Mouse (Mus musculus): ENCODE results near the gene Ovgp1.
A peak's percentile ranks its signal among the peaks of the same experiment; 100 is the strongest.
"Not testable (repeated sequence)": the region's sequence is repeated elsewhere in the genome, so short reads cannot be mapped to it uniquely, and the experiment has no call there.

The Ovgp1 gene

DNA sequence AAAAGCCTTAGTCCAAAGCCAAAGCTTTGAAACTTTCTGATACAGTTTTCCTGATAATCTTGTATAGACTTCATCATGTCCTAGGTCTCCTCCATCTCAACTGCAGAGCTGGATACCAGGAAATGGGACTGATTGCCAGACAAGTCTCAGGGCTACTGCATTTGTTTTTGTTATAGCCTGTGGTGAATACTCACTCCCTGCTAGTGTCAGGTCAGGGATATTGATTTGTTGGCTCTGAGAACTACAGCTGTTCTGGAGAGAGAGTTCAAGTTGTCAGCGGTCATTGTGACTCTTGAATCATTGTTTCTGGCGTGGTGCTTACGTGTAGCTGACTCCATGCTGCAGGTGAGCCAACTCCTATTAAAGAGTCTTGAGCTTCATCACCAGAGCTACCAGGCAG lies at the start of gene Ovgp1:
Ovgp1 (plus strand) TSS at position 301 of the 400 bp plus-strand sequence.
- no peak for DNase-seq (ENCODE audit: low spot score)

DNA sequence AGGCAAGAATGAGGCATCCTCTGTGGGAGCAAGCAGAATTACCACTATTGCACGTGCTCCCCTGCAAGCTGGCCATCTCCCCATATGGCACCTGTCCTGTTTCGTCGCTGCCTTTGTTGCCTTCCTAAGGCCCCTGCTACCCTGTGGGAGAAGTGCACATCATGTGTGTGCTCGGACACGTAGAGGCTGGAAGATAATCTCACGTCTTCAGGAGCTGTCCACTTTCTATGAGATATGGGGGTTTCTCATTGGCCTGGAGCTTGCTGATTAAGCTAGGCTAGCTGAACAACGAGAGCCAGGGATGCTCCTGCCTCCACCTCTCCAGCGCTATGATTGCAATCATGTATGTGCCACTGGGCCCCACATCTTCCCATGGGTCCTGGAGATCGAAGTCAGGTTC lies 48.9 kb upstream of the Ovgp1 start:
- no peak for DNase-seq (ENCODE audit: low spot score)

DNA sequence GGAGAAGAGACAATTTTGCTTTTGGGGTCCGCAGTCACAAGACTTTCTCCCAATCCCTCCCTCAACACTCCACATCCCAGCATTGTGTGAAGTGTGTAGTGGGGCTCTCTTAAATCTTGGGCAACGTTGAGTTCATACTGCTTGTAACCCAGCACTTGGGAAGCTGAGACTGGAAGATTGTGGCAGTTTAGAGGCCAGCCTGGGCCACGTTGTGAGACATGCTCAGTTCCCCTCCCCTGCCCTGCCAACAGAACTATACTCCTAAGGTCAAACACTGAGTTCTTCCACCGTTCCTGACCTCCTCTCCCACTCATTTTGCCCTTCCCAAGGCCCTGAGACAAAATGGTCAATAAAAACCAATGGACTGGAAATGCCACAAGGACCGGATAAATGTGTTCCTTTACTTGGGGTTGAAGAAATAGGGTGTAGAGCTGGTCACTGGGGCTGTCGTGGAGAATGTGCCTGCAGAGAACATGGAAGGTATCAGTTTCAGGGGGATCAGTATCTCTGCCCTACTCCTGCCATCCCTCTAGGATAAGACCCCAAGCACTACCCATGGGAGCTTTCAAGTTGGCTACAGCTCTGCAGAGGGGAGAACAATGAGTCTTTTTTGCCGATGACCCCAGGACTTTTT lies 45.8 kb upstream of the Ovgp1 start:
- DNase-seq (ENCODE audit: low spot score), result no peak

DNA sequence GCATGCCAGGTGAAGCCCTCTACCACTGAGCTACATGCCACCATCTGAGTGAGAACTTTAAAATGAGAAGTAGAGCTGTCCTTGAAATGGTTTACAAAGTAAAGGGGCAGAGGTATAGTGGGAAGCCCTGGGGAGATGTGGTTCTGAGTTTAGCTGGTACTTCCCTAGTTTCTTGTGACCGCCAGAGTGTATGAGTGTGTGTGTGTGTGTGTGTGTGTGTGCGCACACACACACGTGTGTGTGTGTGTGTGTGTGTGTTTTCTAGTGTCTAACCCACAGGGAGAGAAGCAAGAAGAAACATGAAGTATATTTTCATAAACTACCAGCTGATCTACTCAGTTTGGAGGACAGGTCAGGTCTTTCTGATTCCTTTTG lies 45.3 kb upstream of the Ovgp1 start:
- DNase-seq (ENCODE audit: low spot score), result no peak

DNA sequence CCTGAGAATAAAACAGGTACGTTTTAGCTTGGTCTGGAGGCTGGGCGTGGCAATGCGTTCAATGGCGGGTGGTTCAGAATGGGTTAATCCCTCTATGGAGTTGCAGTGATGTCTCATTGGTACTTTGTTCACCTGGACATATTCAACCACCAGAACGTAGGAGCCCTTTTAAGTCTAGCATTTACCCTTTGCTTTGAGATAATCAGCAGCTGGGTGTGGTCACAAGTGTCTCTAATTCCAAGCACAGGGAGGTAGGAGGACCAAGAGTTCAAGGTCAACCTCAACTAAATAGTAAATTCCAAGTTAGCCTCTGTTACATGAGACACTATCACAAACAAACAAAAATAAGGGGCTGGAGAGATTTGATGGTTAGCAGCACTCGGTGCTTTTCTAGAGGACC lies 44.7 kb upstream of the Ovgp1 start:
- no peak for DNase-seq (ENCODE audit: low spot score)

- no peak for DNase-seq (ENCODE audit: low spot score)
Measured at GRCm38 (mm10) chr3:105929821-105930220, 43.7 kb upstream of the Ovgp1 start.

DNA sequence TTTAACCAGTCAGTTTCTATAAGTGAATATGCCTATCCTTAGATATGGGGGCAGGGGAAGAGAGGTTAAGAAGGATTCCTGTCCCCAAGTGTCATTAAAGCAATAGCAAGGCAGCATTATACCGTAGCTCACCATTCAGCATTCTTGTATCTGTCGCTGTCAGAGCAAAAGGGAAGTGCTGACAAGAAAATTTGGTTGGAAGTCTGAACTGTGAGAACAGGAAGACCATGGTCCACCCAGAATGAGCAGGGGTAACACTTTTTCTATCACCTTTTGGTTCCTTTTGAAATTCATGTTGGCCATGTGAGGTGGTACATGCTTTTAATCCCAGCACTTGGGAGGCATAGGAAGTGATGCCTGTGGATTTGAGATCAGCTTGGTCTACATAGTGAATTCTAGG lies 42.4 kb upstream of the Ovgp1 start:
- DNase-seq (ENCODE audit: low spot score), result no peak

- no peak for DNase-seq (ENCODE audit: low spot score)
Measured at GRCm38 (mm10) chr3:105932240-105933071, 41.1 kb upstream of the Ovgp1 start, which contains the start of gene I830077J02Rik. Gene I830077J02Rik, minus strand, starts transcription at chr3:105932664.

DNA sequence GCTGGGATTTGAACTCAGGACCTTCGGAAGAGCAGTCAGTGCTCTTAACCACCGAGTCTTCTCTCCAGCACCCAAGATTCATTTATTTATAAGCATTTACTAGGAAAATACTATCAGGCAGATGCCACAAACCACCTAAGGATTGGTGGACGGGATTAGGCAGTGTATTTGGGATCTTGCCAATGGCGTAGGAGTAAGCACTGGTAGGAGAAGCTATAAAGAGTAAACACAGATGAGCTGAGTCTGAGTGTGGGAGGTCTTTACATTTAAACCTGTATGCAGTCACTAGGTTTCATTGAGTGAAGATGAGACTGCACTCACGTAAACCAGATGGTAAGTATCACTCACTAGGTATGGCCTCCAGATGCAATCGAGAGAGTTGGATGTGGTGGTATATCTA lies 39.6 kb upstream of the Ovgp1 start:
- no peak for DNase-seq (ENCODE audit: low spot score)

- DNase-seq (ENCODE audit: low spot score), result no peak
Measured at GRCm38 (mm10) chr3:105935033-105935432, 38.5 kb upstream of the Ovgp1 start.

GRCm38 (mm10) chr3:105936111-105936510 lies 37.4 kb upstream of the Ovgp1 start:
- no peak for DNase-seq (ENCODE audit: low spot score)

- no peak for DNase-seq (ENCODE audit: low spot score)
Measured at GRCm38 (mm10) chr3:105951348-105951747, 22.2 kb upstream of the Ovgp1 start.

GRCm38 (mm10) chr3:105957235-105957634 lies 16.3 kb upstream of the Ovgp1 start:
- no peak for DNase-seq (ENCODE audit: low spot score)

GRCm38 (mm10) chr3:105958204-105958603 lies 15.3 kb upstream of the Ovgp1 start:
- DNase-seq (ENCODE audit: low spot score), result no peak

DNA sequence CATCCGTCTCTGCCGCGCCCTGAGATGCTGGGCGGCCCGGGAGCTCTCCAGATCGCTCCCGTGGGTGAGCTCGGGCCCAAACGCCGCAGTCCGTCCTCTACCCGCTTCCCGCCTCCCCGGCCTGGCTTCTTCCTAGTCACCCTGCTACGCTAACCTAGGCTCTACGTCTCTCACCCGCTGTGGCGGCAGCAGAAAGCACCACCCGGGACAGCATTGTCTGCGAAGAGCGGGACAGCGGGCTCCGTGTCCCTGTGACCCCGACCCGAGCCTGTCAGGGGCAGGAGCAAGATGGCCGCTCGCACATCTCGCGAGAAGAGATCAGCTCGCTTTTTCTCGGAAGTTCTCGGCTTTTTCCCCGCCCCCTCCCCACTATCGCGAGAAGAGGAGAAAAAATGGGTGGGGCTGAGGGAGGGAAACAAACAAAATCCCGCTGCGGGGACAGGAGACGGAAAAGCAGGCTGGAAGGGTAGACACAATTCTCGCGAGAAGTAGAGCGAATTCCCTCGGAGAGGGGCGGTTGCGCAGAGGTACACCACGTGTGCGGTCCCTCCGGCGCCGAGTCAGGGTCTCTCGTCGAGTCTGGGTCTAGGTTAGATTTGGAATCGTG lies 14.4 kb upstream of the Ovgp1 start, which contains the start of gene Wdr77:
Wdr77 (plus strand) TSS at position 396 of the 607 bp plus-strand sequence.
- peak; percentile 100 for DNase-seq (ENCODE audit: low spot score)

DNA sequence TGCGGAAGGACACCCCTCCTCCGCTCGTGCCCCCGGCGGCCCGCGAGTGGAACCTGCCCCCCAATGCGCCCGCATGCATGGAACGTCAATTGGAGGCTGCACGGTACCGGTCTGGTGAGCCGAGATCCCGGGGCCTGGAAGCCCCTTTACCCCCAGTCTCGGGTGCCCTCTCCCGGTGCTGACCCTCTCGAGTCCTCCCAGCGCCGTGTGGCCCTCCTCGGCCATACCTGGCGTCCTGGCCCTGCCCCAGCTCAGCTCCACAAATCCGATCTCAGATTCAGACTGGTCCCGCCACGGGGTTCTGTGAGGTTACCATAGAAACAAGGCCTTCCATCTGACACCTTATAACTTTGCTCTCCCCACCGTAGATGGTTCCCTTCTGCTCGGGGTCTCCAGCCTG lies 13.9 kb upstream of the Ovgp1 start:
- DNase-seq (ENCODE audit: low spot score), result peak; percentile 52

- DNase-seq (ENCODE audit: low spot score), result no peak
Measured at GRCm38 (mm10) chr3:105959999-105960398, 13.5 kb upstream of the Ovgp1 start, which contains the start of gene Atp5f1. Gene Atp5f1, minus strand, starts transcription at chr3:105960099.

GRCm38 (mm10) chr3:105960700-105961099 lies 12.8 kb upstream of the Ovgp1 start:
- DNase-seq (ENCODE audit: low spot score), result peak; percentile 31

GRCm38 (mm10) chr3:105971831-105972446 lies 1.6 kb upstream of the Ovgp1 start:
- no peak for DNase-seq (ENCODE audit: low spot score)

GRCm38 (mm10) chr3:105974174-105974573 lies 663 bp downstream of the Ovgp1 start:
- no peak for DNase-seq (ENCODE audit: low spot score)

DNA sequence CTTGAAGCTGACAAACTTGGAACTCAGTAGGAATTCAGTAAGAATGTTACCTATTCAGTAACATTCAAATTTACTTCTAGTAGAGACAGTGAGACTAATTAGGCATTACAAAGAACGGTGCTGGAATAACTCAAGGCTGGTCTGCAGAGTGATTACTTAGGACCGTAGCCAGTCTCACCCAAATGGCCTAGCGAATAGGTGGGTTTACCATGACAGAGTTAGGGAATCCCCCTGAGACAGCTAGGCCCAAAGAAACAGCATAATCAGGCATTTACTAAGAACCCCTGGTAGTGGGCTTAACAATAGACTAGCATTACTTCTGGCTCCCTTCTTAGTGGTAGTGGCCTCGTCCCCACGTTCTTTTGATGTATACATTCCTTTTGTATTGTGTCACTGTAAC lies 16.1 kb downstream of the Ovgp1 start:
- not testable (repeated sequence) for DNase-seq (ENCODE audit: low spot score)

DNA sequence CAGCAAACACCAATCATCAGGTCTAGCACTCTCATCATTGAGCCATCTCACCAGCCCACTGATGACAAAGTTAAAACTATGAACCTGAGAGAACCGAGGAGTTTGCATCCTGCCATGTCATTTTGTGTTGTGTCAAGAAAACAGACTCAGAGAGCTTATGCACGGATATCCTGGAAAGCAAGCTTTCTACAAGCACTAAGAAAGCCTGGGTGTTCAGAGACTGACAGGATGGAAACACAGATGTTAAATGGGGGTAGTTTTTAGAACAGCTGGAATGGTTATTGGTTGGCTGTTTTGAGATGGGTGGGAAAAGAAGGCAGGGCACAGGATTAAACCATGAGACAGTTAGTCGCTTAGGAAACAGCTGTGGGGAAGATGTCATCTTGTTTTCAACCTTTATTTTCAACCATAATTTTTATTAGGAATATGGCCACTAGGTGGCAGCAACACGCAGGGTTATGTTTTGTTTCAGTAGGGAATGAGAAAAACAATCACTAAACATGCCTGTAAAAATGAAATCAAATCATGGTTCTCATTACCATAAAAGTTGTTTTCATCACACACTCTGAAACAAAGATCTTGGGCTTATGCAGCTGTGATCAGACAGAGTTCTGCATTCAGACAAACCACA lies 18.3 kb downstream of the Ovgp1 start:
- DNase-seq (ENCODE audit: low spot score), result peak; percentile 78
